Mouse (Mus musculus) G1E (cell line): ENCODE measurements around the gene Rora.

ENCODE experiments used
- CTCF ChIP-seq: IDR thresholded peaks from 2 replicates; pipeline ENCODE4 v1.5.1; 2012; ENCODE audit warnings: low read depth, low read length, inconsistent platforms, mixed read lengths
- GATA1 ChIP-seq: IDR thresholded peaks from 2 replicates; pipeline ENCODE4 v1.6.1; 2012; ENCODE audit warnings: borderline replicate concordance, low read length, inconsistent platforms, mixed read lengths
- GATA2 ChIP-seq: IDR thresholded peaks from 2 replicates; pipeline ENCODE4 v1.6.1; 2012; ENCODE audit warnings: low read depth, low read length, inconsistent platforms, borderline replicate concordance
- TAL1 ChIP-seq: conservative IDR thresholded peaks from 2 replicates; pipeline ENCODE4 v1.6.1; 2012; ENCODE audit warnings: low read depth, low read length, inconsistent platforms, mixed read lengths

- no peak for TF ChIP-seq CTCF
- TF ChIP-seq GATA1, result no peak
- no peak for TF ChIP-seq TAL1
- no peak for TF ChIP-seq GATA2
Observed at GRCm38 (mm10) chr9:69381741-69382140, 728.2 kb downstream of the Rora start.
